Mouse (Mus musculus) CH12.LX (cell line): ENCODE data around the gene Timp2.

ENCODE experiments used
- BHLHE40 ChIP-seq: IDR thresholded peaks from 2 replicates; pipeline ENCODE4 v1.6.1; 2011; ENCODE audit warnings: mild to moderate bottlenecking, low read depth, low read length, improper control_type of control experiment
- CTCF ChIP-seq, 2 experiments: IDR thresholded peaks in 1 of 2; conservative IDR thresholded peaks in 1 of 2; 2 replicates each; pipeline ENCODE4 v1.5.1; 2011 to 2012; ENCODE audit warnings: low read depth in 2 of 2, low read length in 2 of 2, improper control_type of control experiment in 1 of 2, inconsistent platforms in 1 of 2, mild to moderate bottlenecking in 1 of 2, moderate library complexity in 1 of 2
- EP300 ChIP-seq: IDR thresholded peaks from 2 replicates; pipeline ENCODE4 v1.6.1; 2011; ENCODE audit warnings: low read length, improper control_type of control experiment
- GABPA ChIP-seq: IDR thresholded peaks from 2 replicates; pipeline ENCODE4 v1.6.1; 2012; ENCODE audit warnings: low read depth, low read length, improper control_type of control experiment, inconsistent platforms; ENCODE audit not compliant: insufficient replicate concordance
- KAT2A ChIP-seq: IDR thresholded peaks from 2 replicates; pipeline ENCODE4 v1.6.1; 2012; ENCODE audit warnings: low read length, improper control_type of control experiment, inconsistent platforms; ENCODE audit not compliant: insufficient replicate concordance
- MAX ChIP-seq: IDR thresholded peaks from 2 replicates; pipeline ENCODE4 v1.6.1; 2011; ENCODE audit warnings: low read length, improper control_type of control experiment
- MXI1 ChIP-seq: IDR thresholded peaks from 2 replicates; pipeline ENCODE4 v1.6.1; 2011; ENCODE audit warnings: mild to moderate bottlenecking, low read depth, low read length, improper control_type of control experiment
- NELFE ChIP-seq: IDR thresholded peaks from 2 replicates; pipeline ENCODE4 v1.6.1; 2011; ENCODE audit warnings: low read depth, low read length, improper control_type of control experiment
- POLR2A ChIP-seq: IDR thresholded peaks from 2 replicates; pipeline ENCODE4 v1.6.1; 2011; ENCODE audit warnings: low read depth, mild to moderate bottlenecking, improper control_type of control experiment, low read length
- POLR2AphosphoS2 ChIP-seq: IDR thresholded peaks from 2 replicates; pipeline ENCODE4 v1.6.1; 2011; ENCODE audit warnings: low read depth, low read length, improper control_type of control experiment
- SIN3A ChIP-seq: IDR thresholded peaks from 2 replicates; pipeline ENCODE4 v1.6.1; 2012; ENCODE audit warnings: low read length, improper control_type of control experiment, inconsistent platforms
- TBP ChIP-seq: conservative IDR thresholded peaks from 2 replicates; pipeline ENCODE4 v1.6.1; 2011; ENCODE audit warnings: low read depth, low read length, improper control_type of control experiment
- ZC3H11A ChIP-seq: IDR thresholded peaks from 2 replicates; pipeline ENCODE4 v1.6.1; 2012; ENCODE audit warnings: low read depth, mild to moderate bottlenecking, inconsistent platforms, low read length, improper control_type of control experiment

GRCm38 (mm10) chr11:118330777-118331176, 24.8 kb downstream of the Timp2 start:
- TF ChIP-seq CTCF (conservative IDR thresholded peaks at IDR 0.05 in 1 of 2, IDR thresholded peaks at IDR 0.05 in 1 of 2; ENCODE audit: low read depth in 2 of 2, low read length in 2 of 2) (no peak), MXI1 (no peak), ZC3H11A (no peak), SIN3A (no peak), NELFE (no peak), POLR2A (no peak), POLR2AphosphoS2 (no peak), GABPA (no peak), TBP (no peak), KAT2A (no peak), BHLHE40 (no peak), MAX (no peak), EP300 (no peak)
